Mouse (Mus musculus) heart, adult 18-20 months (tissue): ENCODE measurements at regions not wholly inside any gene's neighbourhood (a gene's known extent, or its start where the extent isn't known, plus 50 kb on each side); places are given as distances from the start of the nearest gene placed in this dataset.
A peak's percentile ranks its signal among the peaks of the same experiment; 100 is the strongest.

ENCODE experiments used
- DNase-seq, 2 experiments: peaks; one replicate each; pipeline ENCODE4 v3.0.0; 2021 to 2022; ENCODE audit warnings: mixed read lengths in 1 of 2

DNA sequence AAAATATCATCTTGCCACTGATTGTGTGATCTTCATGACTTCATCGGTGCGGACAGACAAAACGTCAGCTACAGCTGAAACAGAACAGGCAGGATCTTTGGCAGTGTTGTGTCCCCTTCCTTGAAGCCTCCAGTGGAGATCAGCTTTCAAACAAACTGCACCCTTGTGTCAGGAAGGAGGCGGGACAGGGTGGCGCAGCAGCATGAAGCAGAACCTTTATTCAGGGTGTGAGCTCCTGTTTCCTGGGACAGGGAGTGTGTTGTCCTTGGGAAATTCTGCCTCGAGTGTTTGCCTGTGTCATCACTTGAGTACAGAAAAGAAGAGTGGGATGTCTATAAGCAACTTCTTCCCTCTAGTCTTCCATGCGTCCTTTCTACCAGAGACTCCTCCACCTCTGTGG, 232.7 kb upstream of the A1bg start:
- no peak for DNase-seq

DNA sequence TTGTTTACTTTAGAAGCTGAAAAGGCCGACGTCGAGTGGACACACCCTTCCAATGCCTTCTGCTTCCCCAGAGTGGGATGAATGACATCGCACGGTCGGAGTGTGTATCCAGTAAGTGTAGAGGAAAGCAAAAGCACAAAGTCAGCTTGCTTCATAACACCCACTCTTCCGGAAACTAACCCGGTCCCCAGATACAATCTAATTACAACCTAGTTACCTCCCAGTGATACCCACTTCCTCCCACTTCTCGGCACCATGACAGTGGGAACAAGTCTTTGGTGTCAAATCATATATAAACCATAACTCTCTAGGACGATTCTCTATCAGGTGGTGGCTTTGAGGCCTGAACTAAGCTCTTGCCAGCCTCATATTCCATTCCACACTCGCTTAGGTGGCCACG, 231.4 kb upstream of the A1bg start:
- DNase-seq, result no peak

- no peak for DNase-seq
Measured at GRCm38 (mm10) chr15:61142851-61143250, 220.0 kb upstream of the A1bg start.

GRCm38 (mm10) chr15:61139151-61139550, 216.3 kb upstream of the A1bg start:
- no peak for DNase-seq

DNA sequence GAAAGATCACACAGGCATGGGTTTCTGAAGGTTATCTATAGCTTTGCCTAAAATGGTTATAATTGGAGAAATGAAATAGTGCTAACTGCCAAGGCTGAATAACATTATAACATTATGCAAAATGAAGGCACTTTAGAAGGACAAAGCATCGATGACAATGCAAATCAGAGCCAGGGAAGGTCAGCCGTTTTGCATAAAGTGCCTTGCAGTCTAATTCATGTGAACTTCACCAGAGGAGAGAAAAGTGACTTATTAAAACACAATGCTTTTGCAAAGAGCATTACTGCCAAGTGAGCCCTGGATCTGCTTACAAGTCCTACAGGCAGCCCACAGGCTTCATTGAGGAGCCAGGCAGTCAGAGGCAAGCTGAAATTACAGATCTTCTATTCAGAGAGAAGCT, 214.0 kb upstream of the A1bg start:
- DNase-seq, result no peak

- no peak for DNase-seq
Measured at GRCm38 (mm10) chr15:61133316-61133715, 210.5 kb upstream of the A1bg start.

GRCm38 (mm10) chr15:61127971-61128370, 205.2 kb upstream of the A1bg start:
- DNase-seq, result no peak

GRCm38 (mm10) chr15:61127130-61127529, 204.3 kb upstream of the A1bg start:
- DNase-seq, result peak in 1 of 2 experiments; percentile 27

DNA sequence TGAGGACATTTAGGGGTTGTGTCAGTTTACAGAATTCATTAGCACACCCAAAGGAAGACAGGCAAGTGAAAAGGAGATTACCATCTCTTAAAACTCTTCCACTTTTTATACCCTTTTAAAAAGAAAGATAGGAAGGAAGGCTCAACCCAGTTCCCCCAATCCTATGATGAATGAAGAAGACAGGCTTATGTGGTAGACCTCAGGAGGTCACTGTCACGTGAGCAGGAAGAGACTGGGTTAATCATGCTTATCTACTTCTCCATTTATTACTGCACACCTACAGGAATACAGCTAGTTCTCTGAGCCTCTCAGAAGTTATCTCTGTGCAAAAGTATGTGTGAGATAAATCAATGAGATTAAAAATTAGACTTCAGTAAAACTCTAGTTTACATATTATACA, 194.1 kb upstream of the A1bg start:
- no peak for DNase-seq

DNA sequence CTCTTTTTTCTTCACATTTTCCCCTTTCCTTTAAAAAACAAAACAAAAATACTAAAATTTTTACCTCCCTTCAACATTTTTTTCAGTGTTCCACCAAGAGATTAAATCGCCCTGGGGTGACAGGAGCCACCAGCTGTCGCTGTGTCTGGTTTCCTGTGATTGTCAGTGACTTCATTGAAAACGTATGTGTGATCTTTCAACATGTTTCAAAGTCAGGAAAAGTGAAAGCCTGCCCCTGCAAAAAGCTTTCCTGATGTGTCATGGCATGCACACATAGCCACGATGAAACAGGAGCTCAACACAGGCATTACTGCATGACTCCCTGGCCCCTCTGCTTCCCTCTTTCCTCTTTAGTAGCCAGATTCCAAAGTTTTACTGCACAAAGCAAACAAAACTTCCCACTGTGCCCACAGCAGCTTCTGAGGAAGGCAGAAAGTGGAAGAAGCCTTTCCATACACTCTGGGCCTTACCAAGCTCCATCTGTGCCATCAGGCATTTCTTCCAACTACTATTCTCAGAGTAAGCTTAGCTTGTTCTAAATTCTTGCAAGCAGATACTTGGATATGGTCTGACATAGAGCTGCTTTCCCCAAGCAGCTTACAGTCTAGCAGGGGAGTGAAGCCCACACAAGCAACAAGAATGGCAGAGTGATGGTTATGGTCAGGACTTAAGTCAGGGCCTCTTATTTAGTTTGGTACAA, 186.8 kb upstream of the A1bg start:
- DNase-seq, result peak in 1 of 2 experiments; percentile 24

DNA sequence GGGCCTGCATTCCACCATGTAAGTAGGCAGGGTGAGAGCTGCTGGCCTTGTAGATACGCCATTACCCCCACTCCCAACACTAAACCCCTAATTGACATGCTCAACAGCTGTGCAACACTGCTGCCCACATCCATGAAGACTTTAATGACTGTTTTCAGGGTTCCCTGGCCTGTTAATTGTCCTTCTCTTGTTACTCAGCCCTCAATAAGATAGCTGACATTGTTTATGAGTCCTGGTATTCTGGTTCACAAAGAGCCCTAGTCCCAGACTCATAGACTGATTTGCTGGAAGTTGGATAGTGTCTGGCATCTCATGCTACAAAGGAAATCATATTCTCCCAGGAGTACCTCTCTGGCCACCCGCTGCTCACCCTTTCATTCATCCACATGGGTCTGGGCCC, 186.1 kb upstream of the A1bg start:
- no peak for DNase-seq

GRCm38 (mm10) chr15:61102421-61103412, 179.9 kb upstream of the A1bg start:
- peak; percentile 22 to 55 for DNase-seq

- no peak for DNase-seq
Measured at GRCm38 (mm10) chr15:61100807-61101206, 178.0 kb upstream of the A1bg start.

DNA sequence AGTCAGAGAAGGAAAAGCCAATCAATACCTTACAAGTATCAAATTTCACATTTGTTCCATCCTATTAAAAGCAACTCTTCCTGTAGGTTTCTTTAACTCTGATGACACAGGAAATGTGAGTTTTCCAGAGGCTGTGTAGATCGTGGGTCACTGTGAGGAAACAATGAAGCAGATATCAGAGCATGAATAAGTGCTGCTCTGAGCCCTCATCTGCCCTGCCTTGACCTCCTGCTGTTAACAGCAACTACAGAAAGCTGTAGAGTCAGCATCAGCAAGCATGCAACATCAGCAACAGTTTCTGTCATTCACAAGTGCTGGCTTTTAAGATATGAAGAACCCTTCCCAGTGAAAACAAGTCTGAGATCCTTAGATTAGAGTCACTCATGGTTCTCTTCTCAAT, 176.2 kb upstream of the A1bg start:
- DNase-seq, result no peak

GRCm38 (mm10) chr15:61098519-61098918, 175.7 kb upstream of the A1bg start:
- DNase-seq, result no peak

DNA sequence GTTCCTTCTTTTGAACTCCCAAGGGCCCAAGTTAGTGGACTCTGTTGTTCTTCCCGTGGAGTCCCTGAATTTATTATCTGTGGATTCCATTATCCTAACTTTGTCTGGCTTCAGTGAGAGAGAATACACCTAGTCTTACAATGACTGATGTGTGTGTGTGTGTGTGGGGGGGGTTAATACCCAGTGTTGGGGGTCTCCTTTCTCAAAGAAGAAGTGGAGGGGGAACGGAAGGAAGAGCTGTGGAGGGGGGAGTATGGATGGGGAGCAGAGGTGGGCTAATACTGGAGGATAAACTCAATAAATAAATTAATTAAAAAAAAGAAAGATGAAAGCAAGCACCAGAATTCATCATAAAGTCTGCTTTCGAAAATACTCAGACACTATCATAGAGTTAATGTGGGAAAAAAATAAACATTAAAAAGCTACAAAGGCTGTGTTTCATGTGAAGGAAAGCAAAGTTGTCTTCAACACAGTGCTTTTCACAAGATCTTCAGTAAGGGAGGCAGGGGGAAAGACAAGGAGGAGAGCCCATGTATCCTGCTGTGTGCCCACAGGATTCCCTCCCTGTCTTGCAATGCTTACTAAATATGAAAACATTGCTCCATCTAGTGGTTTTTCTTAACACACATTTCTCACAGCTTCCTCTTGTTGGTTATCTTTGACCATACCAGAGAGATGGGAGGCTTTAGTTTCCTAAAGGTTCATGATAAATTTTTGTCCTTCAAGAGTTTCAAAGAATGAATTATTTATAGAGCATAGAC, 173.4 kb upstream of the A1bg start:
- DNase-seq, result peak; percentile 5 to 34

DNA sequence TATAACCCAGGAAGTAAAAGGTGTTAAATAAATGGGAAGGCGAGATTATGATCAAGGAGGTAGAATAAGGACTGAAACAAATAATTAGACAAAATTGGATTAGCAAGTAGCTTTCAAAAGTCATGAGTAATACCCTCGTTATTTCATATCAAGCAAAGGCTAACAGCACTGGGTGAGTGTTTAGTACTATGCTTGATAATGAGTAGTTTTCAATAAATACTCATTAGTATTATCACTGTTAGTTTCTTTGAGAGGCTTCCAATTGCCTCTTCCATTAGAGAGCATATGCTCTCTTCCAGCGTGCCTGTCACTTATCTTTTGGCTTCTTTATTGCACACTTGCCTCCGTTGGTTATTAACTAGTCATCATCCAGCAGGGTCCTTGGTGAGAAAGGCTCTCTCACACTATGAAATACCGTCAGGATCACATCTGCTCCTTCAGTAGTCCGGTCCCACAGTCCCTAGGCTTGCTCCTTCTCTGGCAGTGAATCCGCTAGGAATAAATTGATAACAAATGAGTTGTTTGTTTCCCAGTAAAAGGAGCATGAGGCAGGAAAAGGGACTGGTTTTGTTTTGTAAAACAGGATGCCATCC, 132.3 kb upstream of the A1bg start:
- DNase-seq, result no peak

GRCm38 (mm10) chr15:61051363-61051762, 128.6 kb upstream of the A1bg start:
- no peak for DNase-seq

DNA sequence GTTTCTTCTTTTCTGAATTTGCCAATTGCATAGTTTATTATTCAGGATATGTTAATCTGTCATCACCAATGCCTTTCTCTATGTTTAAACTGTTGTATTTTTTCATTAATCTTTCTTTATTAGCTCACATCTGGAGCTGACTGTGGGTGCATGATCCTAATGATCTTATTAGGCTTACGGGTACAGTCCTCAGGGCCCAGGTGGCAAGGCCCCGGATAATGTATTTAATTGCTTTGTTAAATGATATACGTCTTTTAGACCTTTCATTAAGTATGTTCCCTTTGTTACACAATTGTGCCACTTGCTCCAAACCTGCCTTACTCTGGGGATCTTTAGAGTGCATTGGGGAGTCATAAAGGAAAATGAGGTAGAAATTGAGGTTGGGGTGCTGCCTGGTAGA, 86.7 kb upstream of the A1bg start:
- DNase-seq, result no peak

DNA sequence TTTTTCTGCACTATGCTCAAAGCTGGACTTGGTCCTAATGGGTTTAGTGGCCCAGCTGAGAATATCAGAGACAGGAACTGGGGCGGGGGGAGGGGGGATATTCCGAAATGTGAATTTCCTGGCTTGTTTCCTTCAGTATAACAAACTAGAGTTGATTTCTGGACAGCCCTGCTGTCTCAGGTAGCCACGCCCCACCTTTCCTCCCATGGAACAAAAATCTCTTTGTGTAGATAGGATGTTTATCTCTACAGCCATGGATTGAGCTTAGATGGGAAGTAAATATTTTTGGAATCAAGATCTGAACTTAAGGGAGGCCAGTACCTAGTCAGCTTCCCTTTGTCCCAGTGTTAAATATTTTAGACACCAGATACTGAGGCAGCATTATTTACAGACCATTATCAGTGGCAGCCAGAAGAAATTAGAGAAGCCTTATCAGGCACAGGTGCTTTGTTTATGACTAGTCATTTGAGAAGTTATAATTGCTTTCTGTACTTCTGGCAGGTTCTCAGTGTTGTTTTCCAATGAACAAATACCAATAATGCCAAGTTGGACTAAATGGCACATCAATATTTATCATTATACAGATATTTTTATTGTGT, 84.7 kb upstream of the A1bg start:
- DNase-seq, result peak; percentile 7 to 78

DNA sequence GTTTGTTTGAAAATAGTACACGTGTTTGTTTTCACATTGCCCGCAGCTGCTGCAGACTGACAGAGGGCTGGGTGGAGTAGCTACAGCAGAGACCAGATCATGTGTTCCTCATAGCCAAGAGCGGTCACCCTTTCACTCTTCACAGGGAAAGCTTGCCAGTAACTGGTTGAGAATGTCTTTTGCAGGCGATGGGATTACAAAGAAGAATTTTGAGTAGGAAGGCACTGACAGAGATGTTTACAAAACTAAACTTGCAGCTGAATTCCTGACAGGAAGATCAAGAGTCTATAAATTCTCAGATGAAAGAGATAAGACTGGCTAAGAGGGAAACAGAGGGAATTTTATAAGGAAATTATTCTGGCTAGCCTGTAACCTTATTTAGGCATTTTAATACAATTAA, 83.8 kb upstream of the A1bg start:
- DNase-seq, result peak; percentile 37 to 77
